Mouse (Mus musculus) bone marrow macrophage, adult 2 months (primary cell): ENCODE results near the gene 2310030G06Rik. TPM values are rescaled to one million over a fixed set of nuclear protein-coding genes. Genes with fewer than 3 reads are reported as not detected.

Experiments used
- H3K27ac ChIP-seq: 2 replicates; pipeline ENCODE4 v1.5.1; 2012; ENCODE audit warnings: low read depth, low read length; ENCODE audit not compliant: insufficient read depth
- H3K4me1 ChIP-seq: 2 replicates; pipeline ENCODE4 v1.6.1; 2012; ENCODE audit warnings: low read length; ENCODE audit not compliant: control insufficient read depth, insufficient read depth
- H3K4me3 ChIP-seq: 2 replicates; pipeline ENCODE4 v1.5.1; 2012; ENCODE audit warnings: mild to moderate bottlenecking, low read length, moderate library complexity; ENCODE audit not compliant: insufficient read depth
- CTCF ChIP-seq: IDR thresholded peaks from 2 replicates; pipeline ENCODE4 v1.5.1; 2012; ENCODE audit warnings: low read depth, mild to moderate bottlenecking, low read length, moderate library complexity
- POLR2A ChIP-seq: IDR thresholded peaks from 2 replicates; pipeline ENCODE4 v1.6.1; 2012; ENCODE audit warnings: mild to moderate bottlenecking, low read depth, low read length, borderline replicate concordance
- polyA plus RNA-seq: library from polyadenylated mRNA; stranded (reverse); fragments of >200 nt; gene quantifications from 2 replicates; pipeline ENCODE4 v1.2.4, GENCODE M21; 2012; ENCODE audit not compliant: missing spikeins, insufficient read depth, insufficient read length

Gene 2310030G06Rik
- polyA plus RNA-seq, 1 experiment: not detected

DNA sequence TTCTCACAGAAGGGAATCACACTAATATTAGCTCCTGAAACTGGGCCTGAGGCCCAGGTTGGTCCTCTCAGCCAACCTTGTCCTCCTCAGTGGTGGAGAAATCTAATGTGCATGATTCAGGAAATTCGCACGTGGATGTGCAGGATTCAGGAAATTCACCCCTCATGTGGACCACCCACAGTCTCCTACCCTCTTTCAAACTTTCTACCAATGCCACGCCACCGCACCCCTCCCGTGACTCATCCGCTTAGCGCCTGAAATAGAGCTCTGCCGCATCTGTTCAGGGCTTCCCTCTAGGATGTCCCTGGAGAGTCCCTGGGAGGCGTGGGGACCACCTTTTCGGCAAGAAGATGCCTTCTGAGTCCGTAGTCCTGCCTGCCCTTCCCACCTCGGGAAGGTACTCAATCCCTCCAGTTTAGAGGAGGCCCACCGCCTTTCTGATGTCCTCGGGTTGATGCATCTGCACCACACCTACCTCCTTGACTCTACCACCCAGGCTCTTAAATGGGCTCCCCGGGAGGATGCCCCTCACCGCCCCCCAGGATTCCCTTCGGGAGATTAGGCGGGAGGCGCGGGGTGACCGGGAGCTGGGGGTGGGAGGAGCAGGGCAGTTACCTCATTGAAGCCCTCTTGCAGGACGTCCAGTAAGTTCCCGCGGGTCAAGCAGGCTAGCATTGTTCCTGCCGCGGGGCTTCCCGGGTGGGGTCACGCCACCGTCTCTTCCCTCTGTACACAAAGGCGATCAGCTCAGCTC is 19.0 kb downstream of the 2310030G06Rik start:
- Histone ChIP-seq H3K4me1 (peaks cover 3% of the 10 kb centered on the region), H3K4me3 (peak overlapping the region; percentile 67), H3K27ac (no peak overlapping the region)
- no peak for TF ChIP-seq CTCF
- TF ChIP-seq POLR2A: no peak

GRCm38 (mm10) chr9:50725921-50726590 is 20.3 kb downstream of the 2310030G06Rik start:
- Histone ChIP-seq H3K4me1 (peaks cover 3% of the 10 kb centered on the region), H3K4me3 (no peak overlapping the region), H3K27ac (no peak overlapping the region)
- no peak for TF ChIP-seq POLR2A
- no peak for TF ChIP-seq CTCF

DNA sequence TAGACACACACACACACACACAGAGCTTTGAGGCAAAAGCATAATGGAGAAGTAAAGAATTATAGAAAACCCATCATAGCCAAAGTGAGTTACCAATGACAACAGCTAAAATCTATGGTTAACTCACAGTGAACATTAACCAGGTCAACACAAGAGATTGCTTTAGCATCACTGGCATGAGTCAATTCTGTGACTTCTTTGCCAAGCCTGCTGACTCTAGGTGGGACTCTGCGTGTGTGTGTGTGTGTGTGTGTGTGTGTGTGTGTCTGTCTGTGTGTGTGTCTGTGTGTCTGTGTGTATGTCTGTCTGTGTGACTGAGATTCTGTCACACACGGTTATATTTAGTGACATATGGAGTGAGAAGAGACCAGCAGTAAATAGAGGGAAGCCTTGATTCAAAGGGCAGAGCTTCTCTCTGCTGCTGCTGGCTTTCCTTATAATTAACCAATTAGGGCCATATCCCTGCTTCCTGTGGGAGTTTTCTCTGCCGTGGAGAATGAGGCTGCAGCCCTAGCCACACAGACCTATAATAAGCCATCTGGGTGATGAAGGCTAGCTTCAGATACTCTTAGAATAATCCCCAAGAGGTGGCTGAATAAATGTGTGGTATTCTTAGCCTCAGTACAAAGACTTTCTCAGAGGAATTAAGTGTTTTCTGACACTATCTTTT is 21.5 kb downstream of the 2310030G06Rik start:
- no peak overlapping the region for H3K27ac ChIP-seq
- TF ChIP-seq POLR2A: no peak
- no peak for TF ChIP-seq CTCF
- H3K4me3 ChIP-seq: no peak overlapping the region
- H3K4me1 ChIP-seq: peaks cover 3% of the 10 kb centered on the region

- Histone ChIP-seq H3K27ac (no peak overlapping the region), H3K4me1 (no peaks in the 10 kb centered on the region), H3K4me3 (no peak overlapping the region)
- no peak for TF ChIP-seq POLR2A
- TF ChIP-seq CTCF: no peak
Measured at GRCm38 (mm10) chr9:50724147-50724546, 22.2 kb downstream of the 2310030G06Rik start.

GRCm38 (mm10) chr9:50723406-50723805 is 22.9 kb downstream of the 2310030G06Rik start:
- no peak overlapping the region for H3K27ac ChIP-seq
- TF ChIP-seq CTCF: no peak
- no peak for TF ChIP-seq POLR2A
- no peaks in the 10 kb centered on the region for H3K4me1 ChIP-seq
- no peak overlapping the region for H3K4me3 ChIP-seq

DNA sequence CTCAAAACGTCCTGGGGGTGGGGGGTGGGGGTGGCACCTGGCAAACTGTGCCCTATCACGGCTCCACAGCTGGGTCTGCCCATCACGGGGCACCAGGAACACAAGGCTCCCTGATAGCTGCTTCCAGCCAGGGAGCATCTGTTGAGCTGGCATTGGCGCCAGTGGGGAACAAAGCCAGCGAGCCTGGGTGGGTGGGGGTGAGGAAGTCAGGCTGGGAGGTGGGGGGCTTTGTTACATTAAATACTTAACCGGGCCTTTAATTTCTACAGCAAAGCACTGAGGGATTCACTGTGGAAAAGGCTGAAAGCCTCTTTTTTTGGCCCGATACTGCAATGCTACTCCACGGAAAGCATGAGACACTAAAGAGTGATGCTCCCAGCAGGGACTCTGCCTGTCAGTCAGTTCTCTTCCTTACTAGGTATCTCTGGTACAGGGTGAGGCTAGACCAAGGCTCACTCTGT is 23.9 kb downstream of the 2310030G06Rik start:
- Histone ChIP-seq H3K27ac (no peak overlapping the region), H3K4me3 (no peak overlapping the region), H3K4me1 (no peaks in the 10 kb centered on the region)
- no peak for TF ChIP-seq POLR2A
- TF ChIP-seq CTCF: no peak

DNA sequence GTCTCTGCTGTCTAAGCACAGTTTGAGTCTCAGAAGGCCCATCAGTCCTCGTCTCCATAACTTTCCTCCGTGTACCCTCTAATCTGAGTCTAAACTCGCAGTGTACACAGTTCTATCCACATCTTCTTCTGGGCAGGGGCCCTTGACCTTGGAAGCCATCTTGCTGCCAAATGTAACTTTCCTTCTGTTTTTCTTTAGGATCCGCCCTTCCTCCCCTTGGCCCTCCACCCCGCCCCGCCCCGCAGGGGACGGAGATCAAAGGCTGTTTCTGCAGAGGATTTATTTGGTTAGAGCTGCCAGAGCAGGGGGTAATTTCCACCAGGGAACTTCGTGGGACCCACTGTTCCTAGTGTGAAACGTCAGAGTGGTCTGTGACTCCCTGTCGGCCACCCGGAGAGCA is 25.3 kb downstream of the 2310030G06Rik start:
- Histone ChIP-seq H3K27ac (no peak overlapping the region), H3K4me1 (no peaks in the 10 kb centered on the region), H3K4me3 (no peak overlapping the region)
- no peak for TF ChIP-seq POLR2A
- no peak for TF ChIP-seq CTCF

DNA sequence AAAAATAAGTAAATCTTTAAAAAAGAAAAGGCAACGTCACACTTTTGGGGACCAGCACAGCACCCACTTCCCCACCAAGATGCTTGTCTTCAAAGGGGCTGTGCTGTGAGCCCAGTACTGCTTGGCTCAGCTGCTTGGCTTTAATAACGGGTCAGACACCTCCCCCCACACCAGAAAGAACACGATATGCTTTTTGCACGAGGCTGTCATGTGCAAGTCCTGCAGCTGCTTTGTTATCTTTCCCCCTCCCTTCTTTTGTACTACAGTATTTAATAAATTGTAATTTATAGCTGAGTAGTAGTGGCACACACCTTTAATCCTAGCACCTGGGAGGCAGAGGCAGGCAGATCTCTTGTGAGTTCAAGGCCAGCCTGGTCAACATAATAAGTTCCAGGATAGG is 27.5 kb downstream of the 2310030G06Rik start:
- Histone ChIP-seq H3K27ac (no peak overlapping the region), H3K4me1 (no peaks in the 10 kb centered on the region), H3K4me3 (no peak overlapping the region)
- TF ChIP-seq CTCF: no peak
- no peak for TF ChIP-seq POLR2A

DNA sequence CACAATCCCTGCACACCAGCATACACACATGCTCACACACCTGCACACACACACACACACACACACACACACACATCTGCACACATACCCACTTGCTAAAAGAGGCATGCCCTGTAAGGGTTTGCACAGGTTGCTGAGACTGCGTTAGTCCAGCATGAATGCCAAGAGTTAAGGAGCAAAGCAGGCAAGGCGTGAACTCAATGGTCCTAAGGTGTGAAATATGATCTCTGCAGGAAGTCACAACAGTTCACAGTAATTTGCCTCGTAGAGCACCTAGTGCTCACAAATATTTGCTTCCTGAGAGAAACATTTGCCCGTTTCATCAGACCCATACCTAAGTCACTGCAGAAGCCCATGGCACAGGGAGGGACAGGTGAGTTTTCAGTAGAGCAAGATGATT is 32.1 kb downstream of the 2310030G06Rik start:
- H3K4me3 ChIP-seq: no peak overlapping the region
- no peak overlapping the region for H3K27ac ChIP-seq
- peaks cover 11% of the 10 kb centered on the region for H3K4me1 ChIP-seq
- no peak for TF ChIP-seq POLR2A
- TF ChIP-seq CTCF: no peak

DNA sequence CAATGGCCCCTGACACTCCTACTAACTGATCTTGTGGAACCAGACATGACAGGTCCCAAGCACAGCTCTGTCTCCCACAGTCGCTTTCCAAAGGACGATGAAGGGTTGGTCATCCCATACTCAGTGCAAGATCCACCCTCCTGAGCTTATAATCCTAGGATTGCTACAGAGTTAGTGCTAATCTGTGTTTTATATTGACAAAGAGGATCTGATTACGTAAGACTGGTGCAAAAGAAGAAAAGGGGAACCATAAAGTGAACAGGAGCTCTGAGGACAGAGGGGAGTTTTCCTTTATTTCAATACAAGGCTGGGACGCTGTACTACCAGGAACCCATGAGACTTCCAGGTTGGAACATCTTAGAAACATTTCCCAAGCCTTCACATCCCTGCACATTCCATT is 35.0 kb downstream of the 2310030G06Rik start:
- Histone ChIP-seq H3K4me1 (peaks cover 11% of the 10 kb centered on the region), H3K27ac (no peak overlapping the region), H3K4me3 (no peak overlapping the region)
- no peak for TF ChIP-seq POLR2A
- no peak for TF ChIP-seq CTCF
